Mouse (Mus musculus) testis, adult 2 months (tissue): Measurements from ENCODE around the gene Tnni2. TPM values are rescaled to one million over a fixed set of nuclear protein-coding genes. Genes with fewer than 3 reads are reported as not detected.

Experiments
- H3K27ac ChIP-seq: fragments of 200-500 bp; 2 replicates; pipeline ENCODE4 v1.5.1; 2012; ENCODE audit warnings: low read depth, low read length; ENCODE audit not compliant: control insufficient read depth, insufficient read depth
- H3K27me3 ChIP-seq: fragments of 200-500 bp; 2 replicates; pipeline ENCODE4 v1.6.1; 2012; ENCODE audit warnings: mild to moderate bottlenecking, low read length, moderate library complexity; ENCODE audit not compliant: control insufficient read depth, insufficient read depth
- H3K36me3 ChIP-seq: fragments of 200-500 bp; 2 replicates; pipeline ENCODE4 v1.6.1; 2012; ENCODE audit warnings: mild to moderate bottlenecking, low read length; ENCODE audit not compliant: control insufficient read depth, insufficient read depth
- H3K4me1 ChIP-seq: fragments of 200-500 bp; 2 replicates; pipeline ENCODE4 v1.6.1; 2012; ENCODE audit warnings: low read length; ENCODE audit not compliant: control insufficient read depth, insufficient read depth
- H3K4me3 ChIP-seq: fragments of 200-500 bp; 2 replicates; pipeline ENCODE4 v1.5.1; 2012; ENCODE audit warnings: low read depth, mild to moderate bottlenecking, low read length, moderate library complexity, mixed read lengths; ENCODE audit not compliant: control insufficient read depth
- CTCF ChIP-seq: fragments of 200-500 bp; IDR thresholded peaks from 2 replicates; pipeline ENCODE4 v1.5.1; 2012; ENCODE audit warnings: low read depth, mild to moderate bottlenecking, inconsistent platforms, low read length, moderate library complexity; ENCODE audit not compliant: control insufficient read depth, insufficient read depth, insufficient replicate concordance
- POLR2A ChIP-seq: fragments of 200-500 bp; IDR thresholded peaks from 2 replicates; pipeline ENCODE4 v1.6.1; 2012; ENCODE audit warnings: low read depth, mild to moderate bottlenecking, inconsistent platforms, low read length, moderate library complexity; ENCODE audit not compliant: control insufficient read depth
- polyA plus RNA-seq: library from polyadenylated mRNA; depleted of rRNA; stranded (reverse); fragments of >200 nt; gene quantifications from 2 replicates; pipeline ENCODE4 v1.2.3, GENCODE M21; 2012

Tnni2 gene
- polyA plus RNA-seq, 1 experiment, result not detected

- no peak overlapping the region for H3K27ac ChIP-seq
- no peak overlapping the region for H3K4me3 ChIP-seq
- H3K36me3 ChIP-seq, result no peaks in the 10 kb centered on the region
- no peaks in the 10 kb centered on the region for H3K27me3 ChIP-seq
- H3K4me1 ChIP-seq, result no peaks in the 10 kb centered on the region; the same call in 1 of the 2 replicates
- TF ChIP-seq POLR2A (no peak), CTCF (no peak)
Observed at GRCm38 (mm10) chr7:142442081-142442907, 686 bp downstream of the Tnni2 start.

- H3K36me3 ChIP-seq, result no peaks in the 10 kb centered on the region
- H3K27me3 ChIP-seq, result no peaks in the 10 kb centered on the region
- no peak overlapping the region for H3K4me3 ChIP-seq
- H3K4me1 ChIP-seq, result no peaks in the 10 kb centered on the region; the same call in 1 of the 2 replicates
- no peak for TF ChIP-seq CTCF
- no peak for TF ChIP-seq POLR2A
- H3K27ac ChIP-seq, result no peak overlapping the region
Observed at GRCm38 (mm10) chr7:142442908-142443420, 1.4 kb downstream of the Tnni2 start.

GRCm38 (mm10) chr7:142443474-142443873, 1.9 kb downstream of the Tnni2 start:
- TF ChIP-seq CTCF (no peak), POLR2A (no peak)
- Histone ChIP-seq H3K36me3 (no peaks in the 10 kb centered on the region), H3K27ac (no peak overlapping the region), H3K27me3 (no peaks in the 10 kb centered on the region), H3K4me1 (no peaks in the 10 kb centered on the region; the same call in 1 of the 2 replicates), H3K4me3 (no peak overlapping the region)

GRCm38 (mm10) chr7:142444171-142444570, 2.6 kb downstream of the Tnni2 start:
- no peaks in the 10 kb centered on the region for H3K27me3 ChIP-seq
- no peak overlapping the region for H3K27ac ChIP-seq
- no peaks in the 10 kb centered on the region; the same call in 1 of the 2 replicates for H3K4me1 ChIP-seq
- TF ChIP-seq CTCF (no peak), POLR2A (no peak)
- H3K36me3 ChIP-seq, result no peaks in the 10 kb centered on the region
- no peak overlapping the region for H3K4me3 ChIP-seq

GRCm38 (mm10) chr7:142445324-142445723, 3.7 kb downstream of the Tnni2 start:
- H3K27ac ChIP-seq, result no peak overlapping the region
- H3K4me1 ChIP-seq, result no peaks in the 10 kb centered on the region; the same call in 1 of the 2 replicates
- TF ChIP-seq CTCF (no peak), POLR2A (no peak)
- H3K27me3 ChIP-seq, result no peaks in the 10 kb centered on the region
- no peaks in the 10 kb centered on the region for H3K36me3 ChIP-seq
- H3K4me3 ChIP-seq, result no peak overlapping the region

- H3K27me3 ChIP-seq, result no peaks in the 10 kb centered on the region
- H3K4me3 ChIP-seq, result no peak overlapping the region
- no peak overlapping the region for H3K27ac ChIP-seq
- no peaks in the 10 kb centered on the region; the same call in 1 of the 2 replicates for H3K4me1 ChIP-seq
- H3K36me3 ChIP-seq, result no peaks in the 10 kb centered on the region
- no peak for TF ChIP-seq POLR2A
- TF ChIP-seq CTCF, result no peak
Observed at GRCm38 (mm10) chr7:142446264-142446663, 4.7 kb downstream of the Tnni2 start.

GRCm38 (mm10) chr7:142449038-142449617, 7.5 kb downstream of the Tnni2 start:
- H3K4me3 ChIP-seq, result no peak overlapping the region
- no peaks in the 10 kb centered on the region for H3K4me1 ChIP-seq
- H3K27me3 ChIP-seq, result no peaks in the 10 kb centered on the region
- TF ChIP-seq CTCF, result no peak
- no peak for TF ChIP-seq POLR2A
- no peak overlapping the region for H3K27ac ChIP-seq
- no peaks in the 10 kb centered on the region for H3K36me3 ChIP-seq
